8 mouse cellular contexts compared by ENCODE assay signal in genomic region chr19:18712866-18713300, GRCm38 (mm10). TPM values are rescaled to one million over a fixed set of nuclear protein-coding genes. Genes with fewer than 3 reads are reported as not detected.
DNase-seq lines count a peak whose midpoint lies in the region; ATAC-seq and TF ChIP-seq lines count a peak whose summit lies in the region.

D030056L22Rik (plus strand) TSS chr19:18713193.

- TF ChIP-seq POLR2A in heart, adult 2 months (IDR thresholded peaks at IDR 0.05; ENCODE audit: insufficient read depth, low read depth, low read length): peak; percentile 55

- no peaks in the 10 kb centered on the region for H3K9me3 ChIP-seq in embryonic facial prominence, embryonic 13.5 days
- H3K9me3 ChIP-seq in limb, embryonic 13.5 days: no peaks in the 10 kb centered on the region
- no peaks in the 10 kb centered on the region for H3K9me3 ChIP-seq in midbrain, embryonic 16.5 days (replicated peaks; ENCODE audit: control insufficient read depth, low read length, poor library complexity, severe bottlenecking)

- under 1% methylated on average over 49 of the region's 49 CpGs for WGBS in embryonic facial prominence, embryonic 13.5 days
- under 1% methylated on average over 49 of the region's 49 CpGs for WGBS in heart, adult 2 months
- WGBS in limb, embryonic 13.5 days: under 1% methylated on average over 47 of the region's 49 CpGs
- WGBS in midbrain, embryonic 16.5 days: under 1% methylated on average over 49 of the region's 49 CpGs

- H3K9ac ChIP-seq in embryonic facial prominence, embryonic 13.5 days: peak within 1 kb of the TSS; percentile 94
- peak within 1 kb of the TSS; percentile 92 for H3K9ac ChIP-seq in heart, adult 2 months (ENCODE audit: low read depth, low read length)
- H3K9ac ChIP-seq in limb, embryonic 13.5 days: peak within 1 kb of the TSS; percentile 94
- peak within 1 kb of the TSS; percentile 92 for H3K9ac ChIP-seq in midbrain, embryonic 16.5 days (ENCODE audit: low read depth, low read length)

- H3K4me3 ChIP-seq in embryonic facial prominence, embryonic 13.5 days: peak within 1 kb of the TSS; percentile 94
- peak within 1 kb of the TSS; percentile 79 for H3K4me3 ChIP-seq in heart, adult 2 months
- peak within 1 kb of the TSS; percentile 98 for H3K4me3 ChIP-seq in limb, embryonic 13.5 days
- H3K4me3 ChIP-seq in midbrain, embryonic 16.5 days (ENCODE audit: low read depth, low read length): peak within 1 kb of the TSS; percentile 84

- H3K27ac ChIP-seq in embryonic facial prominence, embryonic 13.5 days: peak within 1 kb of the TSS; percentile 96
- peak within 1 kb of the TSS; percentile 83 for H3K27ac ChIP-seq in heart, adult 2 months
- H3K27ac ChIP-seq in limb, embryonic 13.5 days: peak within 1 kb of the TSS; percentile 90
- peak within 1 kb of the TSS; percentile 94 for H3K27ac ChIP-seq in midbrain, embryonic 16.5 days (ENCODE audit: low read length)

- intact Hi-C loops in heart, adult 2 months (cut with DNase I): loop anchor here (2.0 to 10.0 kb wide), 5 partner anchors 26 to 122 kb away; partner anchors contain the start of genes Carnmt1, Nmrk1 and Ostf1

- H3K36me3 ChIP-seq in embryonic facial prominence, embryonic 13.5 days: peaks cover 3% of the 10 kb centered on the region
- H3K36me3 ChIP-seq in heart, adult 2 months (ENCODE audit: control insufficient read depth, insufficient read depth, low read length): no peaks in the 10 kb centered on the region
- peaks cover 8% of the 10 kb centered on the region for H3K36me3 ChIP-seq in limb, embryonic 13.5 days
- H3K36me3 ChIP-seq in midbrain, embryonic 16.5 days (ENCODE audit: control insufficient read depth, insufficient read depth, low read length): no peaks in the 10 kb centered on the region

- DNase-seq in 3134 (ENCODE audit: extremely low read depth, insufficient read length, low spot score): peak; percentile 96
- peak; percentile 98 to 99 for DNase-seq in adrenal gland, postnatal 36 days
- DNase-seq in heart, adult 2 months: peak; percentile 98
- peak; percentile 97 to 99 for DNase-seq in kidney, adult 8-10 months
- peak; percentile 97 to 100 for DNase-seq in spleen, postnatal 10 days (ENCODE audit: low spot score in 2 of 2)

- peak; percentile 84 for TF ChIP-seq CTCF in heart, adult 2 months (IDR thresholded peaks at IDR 0.05)

- H3K4me1 ChIP-seq in embryonic facial prominence, embryonic 13.5 days: peaks cover 20% of the 10 kb centered on the region
- H3K4me1 ChIP-seq in heart, adult 2 months (ENCODE audit: control insufficient read depth, insufficient read depth, low read length): peaks cover 5% of the 10 kb centered on the region; the same call in 1 of the 2 replicates
- peaks cover 19% of the 10 kb centered on the region for H3K4me1 ChIP-seq in limb, embryonic 13.5 days
- peaks cover 23% of the 10 kb centered on the region for H3K4me1 ChIP-seq in midbrain, embryonic 16.5 days (ENCODE audit: control insufficient read depth, insufficient read depth, low read length)

- peak within 1 kb of the TSS; percentile 84 for H3K4me2 ChIP-seq in embryonic facial prominence, embryonic 13.5 days
- peak within 1 kb of the TSS; percentile 89 for H3K4me2 ChIP-seq in limb, embryonic 13.5 days (replicated peaks)
- H3K4me2 ChIP-seq in midbrain, embryonic 16.5 days (ENCODE audit: low read length): peak within 1 kb of the TSS; percentile 93

- no peaks in the 10 kb centered on the region for H3K27me3 ChIP-seq in embryonic facial prominence, embryonic 13.5 days
- no peaks in the 10 kb centered on the region for H3K27me3 ChIP-seq in heart, adult 2 months (ENCODE audit: control insufficient read depth, insufficient read depth, low read length)
- H3K27me3 ChIP-seq in limb, embryonic 13.5 days: no peaks in the 10 kb centered on the region
- H3K27me3 ChIP-seq in midbrain, embryonic 16.5 days (ENCODE audit: control insufficient read depth, insufficient read depth, low read depth, low read length): no peaks in the 10 kb centered on the region

- peaks cover 2% of the 10 kb centered on the region; the same call in 1 of the 2 replicates for H3K79me2 ChIP-seq in heart, adult 2 months (replicated peaks; ENCODE audit: control insufficient read depth, insufficient read depth, low read length)

- no peak for TF ChIP-seq EP300 in heart, adult 2 months (IDR thresholded peaks at IDR 0.05; ENCODE audit: insufficient read depth, low read depth, low read length)

- ATAC-seq in embryonic facial prominence, embryonic 13.5 days (ENCODE audit: insufficient number of reproducible peaks, insufficient read depth, low FRiP score, low TSS enrichment, low read depth): peak; percentile 95
- peak; percentile 98 for ATAC-seq in limb, embryonic 13.5 days (ENCODE audit: low FRiP score, low read depth)
- peak; percentile 99 for ATAC-seq in midbrain, embryonic 16.5 days

RNA-seq across cellular contexts. Expression of gene D030056L22Rik, which starts in this region (rescaled TPM):
- total RNA-seq in adrenal gland, postnatal 36 days (2021): 10 to 100 TPM; 15.0 to 15.8 TPM
- polyA plus RNA-seq in embryonic facial prominence, embryonic 13.5 days (2015; fragmentation: Nextera tagmentation; extraction: Ambion mirVana): 30.3 and 33.1 TPM in 2 replicates
- total RNA-seq in heart, adult 2 months (2021): 10 to 100 TPM; 10.9 to 11.1 TPM
- 4.7 and 7.4 TPM in 2 replicates for polyA plus RNA-seq in heart, adult 2 months (2012; rRNA removed)
- polyA plus RNA-seq in limb, embryonic 13.5 days (2015; fragmentation: Nextera tagmentation; extraction: Ambion mirVana): 24.5 and 26.5 TPM in 2 replicates
- 43.0 and 45.0 TPM in 2 replicates for polyA plus RNA-seq in midbrain, embryonic 16.5 days (2015; fragmentation: Nextera tagmentation; extraction: Ambion mirVana)

Comparison
In these comparisons a context has a peak if more than half of its experiments do, and no peak if none do; other contexts are left out.
1. Peak in every context shown above with its lines: DNase-seq, ATAC-seq, H3K4me3 ChIP-seq and H3K27ac ChIP-seq.